Mouse (Mus musculus) midbrain, embryonic 13.5 days (tissue): ENCODE results near the gene Lingo1. TPM values are rescaled to one million over a fixed set of nuclear protein-coding genes. Genes with fewer than 3 reads are reported as not detected.

Source experiments
- ATAC-seq: fragments of 200-750 bp; cut with Nextera tagmentation; 2 replicates; pipeline ENCODE4 v1.8.0; 2017; ENCODE audit warnings: mild to moderate bottlenecking, moderate TSS enrichment, moderate library complexity
- H3K27ac ChIP-seq: fragments of 300-500 bp; sonication (generic); 2 replicates; pipeline ENCODE4 v1.5.1; 2015; ENCODE audit warnings: inconsistent platforms, mild to moderate bottlenecking, moderate library complexity
- H3K27me3 ChIP-seq: fragments of 300-500 bp; sonication (generic); 2 replicates; pipeline ENCODE4 v1.6.1; 2015; ENCODE audit warnings: mild to moderate bottlenecking, inconsistent platforms
- H3K36me3 ChIP-seq: fragments of 300-500 bp; sonication (generic); 2 replicates; pipeline ENCODE4 v1.6.1; 2015; ENCODE audit warnings: mild to moderate bottlenecking, inconsistent platforms
- H3K4me1 ChIP-seq: fragments of 300-500 bp; sonication (generic); replicated peaks from 2 replicates; pipeline ENCODE4 v1.6.1; 2015; ENCODE audit warnings: inconsistent platforms
- H3K4me2 ChIP-seq: fragments of 300-500 bp; sonication (generic); replicated peaks from 2 replicates; pipeline ENCODE4 v1.6.1; 2015; ENCODE audit warnings: moderate library complexity, mild to moderate bottlenecking, inconsistent platforms
- H3K4me3 ChIP-seq: fragments of 300-500 bp; sonication (generic); replicated peaks from 2 replicates; pipeline ENCODE4 v1.5.1; 2015; ENCODE audit warnings: mild to moderate bottlenecking, inconsistent platforms
- H3K9ac ChIP-seq: fragments of 300-500 bp; sonication (generic); replicated peaks from 2 replicates; pipeline ENCODE4 v1.6.1; 2015; ENCODE audit warnings: mild to moderate bottlenecking, inconsistent platforms
- H3K9me3 ChIP-seq: fragments of 300-500 bp; sonication (generic); 2 replicates; pipeline ENCODE4 v1.6.1; 2016; ENCODE audit warnings: mild to moderate bottlenecking, inconsistent platforms
- WGBS: fragments of 180-500 bp; shearing (Covaris S2); methylation state at CpG from one replicate; pipeline ENCODE4 v1.1.7; 2015; 5-methylcytosine and 5-hydroxymethylcytosine counted together
- polyA plus RNA-seq: library from polyadenylated mRNA; unstranded; fragments of >200 nt; fragmentation: Nextera tagmentation; extraction: Ambion mirVana; gene quantifications from 2 replicates; pipeline ENCODE4 v1.2.1, GENCODE M21; 2015

Gene Lingo1
- polyA plus RNA-seq, 1 experiment from 2014 or later, result 39.0 TPM

GRCm38 (mm10) chr9:56714391-56714790, 81.9 kb downstream of the Lingo1 start:
- H3K27ac ChIP-seq, result no peak overlapping the region
- H3K4me3 ChIP-seq, result no peak overlapping the region
- H3K9me3 ChIP-seq, result no peaks in the 10 kb centered on the region
- peaks cover 4% of the 10 kb centered on the region; the same call in 1 of the 2 replicates for H3K4me1 ChIP-seq
- no peaks in the 10 kb centered on the region for H3K27me3 ChIP-seq
- H3K9ac ChIP-seq, result no peak overlapping the region
- no peak for ATAC-seq
- no peak overlapping the region for H3K4me2 ChIP-seq
- no peaks in the 10 kb centered on the region for H3K36me3 ChIP-seq
- WGBS, result 88% methylated on average over 1 of the region's 1 CpGs

GRCm38 (mm10) chr9:56712667-56713369, 83.5 kb downstream of the Lingo1 start:
- Histone ChIP-seq H3K27me3 (0 out of 2 replicates have a peak, but pooled peaks cover 2% of the 10 kb centered on the region), H3K27ac (no peak overlapping the region), H3K9ac (no peak overlapping the region), H3K4me2 (no peak overlapping the region), H3K9me3 (no peaks in the 10 kb centered on the region), H3K4me1 (peaks cover 8% of the 10 kb centered on the region), H3K36me3 (no peaks in the 10 kb centered on the region), H3K4me3 (no peak overlapping the region)
- ATAC-seq, result 0 out of 2 replicates have a peak, but pooled peaks have one; percentile 31
- WGBS, result 83% methylated on average over 14 of the region's 14 CpGs

GRCm38 (mm10) chr9:56710958-56711357, 85.3 kb downstream of the Lingo1 start:
- 0 out of 2 replicates have a peak, but pooled peaks cover 2% of the 10 kb centered on the region for H3K27me3 ChIP-seq
- H3K27ac ChIP-seq, result no peak overlapping the region
- H3K4me1 ChIP-seq, result peaks cover 20% of the 10 kb centered on the region
- H3K36me3 ChIP-seq, result no peaks in the 10 kb centered on the region
- no peak overlapping the region for H3K9ac ChIP-seq
- WGBS, result 81% methylated on average over 6 of the region's 6 CpGs
- ATAC-seq, result no peak
- H3K4me3 ChIP-seq, result no peak overlapping the region
- no peaks in the 10 kb centered on the region for H3K9me3 ChIP-seq
- H3K4me2 ChIP-seq, result no peak overlapping the region

- peaks cover 22% of the 10 kb centered on the region for H3K4me1 ChIP-seq
- H3K4me3 ChIP-seq, result no peak overlapping the region
- 0 out of 2 replicates have a peak, but pooled peaks cover 2% of the 10 kb centered on the region for H3K27me3 ChIP-seq
- no peak overlapping the region for H3K4me2 ChIP-seq
- H3K36me3 ChIP-seq, result no peaks in the 10 kb centered on the region
- WGBS, result 46% methylated on average over 15 of the region's 15 CpGs
- H3K9ac ChIP-seq, result no peak overlapping the region
- peak; percentile 38; the same call in 1 of the 2 replicates for ATAC-seq
- peak overlapping the region; percentile 49; the same call in 1 of the 2 replicates for H3K27ac ChIP-seq
- no peaks in the 10 kb centered on the region for H3K9me3 ChIP-seq
Measured at GRCm38 (mm10) chr9:56706482-56707085, 89.7 kb downstream of the Lingo1 start.

GRCm38 (mm10) chr9:56701394-56701793, 94.9 kb downstream of the Lingo1 start:
- H3K9ac ChIP-seq, result no peak overlapping the region
- no peaks in the 10 kb centered on the region for H3K36me3 ChIP-seq
- peak; percentile 37; the same call in 1 of the 2 replicates for ATAC-seq
- no peak overlapping the region for H3K4me2 ChIP-seq
- H3K4me3 ChIP-seq, result no peak overlapping the region
- H3K27me3 ChIP-seq, result no peaks in the 10 kb centered on the region
- no peaks in the 10 kb centered on the region for H3K9me3 ChIP-seq
- peaks cover 14% of the 10 kb centered on the region for H3K4me1 ChIP-seq
- 72% methylated on average over 3 of the region's 3 CpGs for WGBS
- H3K27ac ChIP-seq, result no peak overlapping the region

GRCm38 (mm10) chr9:56700866-56701265, 95.4 kb downstream of the Lingo1 start:
- Histone ChIP-seq H3K4me1 (peaks cover 9% of the 10 kb centered on the region; the same call in 1 of the 2 replicates), H3K27ac (no peak overlapping the region), H3K9ac (no peak overlapping the region), H3K36me3 (no peaks in the 10 kb centered on the region), H3K4me2 (no peak overlapping the region), H3K9me3 (no peaks in the 10 kb centered on the region), H3K27me3 (no peaks in the 10 kb centered on the region), H3K4me3 (no peak overlapping the region)
- WGBS, result 64% methylated on average over 8 of the region's 8 CpGs
- no peak for ATAC-seq

GRCm38 (mm10) chr9:56698715-56699370, 97.4 kb downstream of the Lingo1 start:
- WGBS, result 79% methylated on average over 7 of the region's 7 CpGs
- Histone ChIP-seq H3K4me1 (peaks cover 9% of the 10 kb centered on the region; the same call in 1 of the 2 replicates), H3K9me3 (no peaks in the 10 kb centered on the region), H3K27ac (no peak overlapping the region), H3K9ac (no peak overlapping the region), H3K4me2 (no peak overlapping the region), H3K36me3 (no peaks in the 10 kb centered on the region), H3K27me3 (no peaks in the 10 kb centered on the region), H3K4me3 (no peak overlapping the region)
- no peak for ATAC-seq

- H3K27me3 ChIP-seq, result no peaks in the 10 kb centered on the region
- 0 out of 2 replicates have a peak, but pooled peaks cover 5% of the 10 kb centered on the region for H3K4me1 ChIP-seq
- WGBS, result 81% methylated on average over 3 of the region's 3 CpGs
Measured at GRCm38 (mm10) chr9:56694079-56694478, 102.2 kb downstream of the Lingo1 start.

GRCm38 (mm10) chr9:56691226-56691625, 105.0 kb downstream of the Lingo1 start:
- ATAC-seq, result no peak

More at GRCm38 (mm10) chr9:56694079-56694478, 102.2 kb downstream of the Lingo1 start:
- Histone ChIP-seq H3K4me3 (no peak overlapping the region), H3K9me3 (no peaks in the 10 kb centered on the region), H3K4me2 (no peak overlapping the region), H3K36me3 (no peaks in the 10 kb centered on the region), H3K27ac (no peak overlapping the region), H3K9ac (no peak overlapping the region)
- no peak for ATAC-seq

GRCm38 (mm10) chr9:56690679-56691078, 105.6 kb downstream of the Lingo1 start:
- 63% methylated on average over 1 of the region's 1 CpGs for WGBS
- Histone ChIP-seq H3K4me2 (no peak overlapping the region), H3K4me1 (peaks cover 23% of the 10 kb centered on the region), H3K36me3 (no peaks in the 10 kb centered on the region), H3K27me3 (no peaks in the 10 kb centered on the region), H3K4me3 (no peak overlapping the region), H3K9me3 (no peaks in the 10 kb centered on the region), H3K9ac (no peak overlapping the region), H3K27ac (no peak overlapping the region)
- ATAC-seq, result no peak

More at GRCm38 (mm10) chr9:56691226-56691625, 105.0 kb downstream of the Lingo1 start:
- no peaks in the 10 kb centered on the region for H3K27me3 ChIP-seq
- H3K4me2 ChIP-seq, result no peak overlapping the region
- H3K4me1 ChIP-seq, result peaks cover 21% of the 10 kb centered on the region
- H3K27ac ChIP-seq, result no peak overlapping the region
- no peaks in the 10 kb centered on the region for H3K9me3 ChIP-seq
- 65% methylated on average over 3 of the region's 3 CpGs for WGBS
- H3K4me3 ChIP-seq, result no peak overlapping the region
- H3K9ac ChIP-seq, result no peak overlapping the region
- no peaks in the 10 kb centered on the region for H3K36me3 ChIP-seq

GRCm38 (mm10) chr9:56687490-56687889, 108.8 kb downstream of the Lingo1 start:
- Histone ChIP-seq H3K4me1 (peaks cover 34% of the 10 kb centered on the region), H3K27ac (no peak overlapping the region), H3K36me3 (no peaks in the 10 kb centered on the region), H3K4me2 (no peak overlapping the region), H3K9ac (no peak overlapping the region), H3K4me3 (no peak overlapping the region), H3K9me3 (no peaks in the 10 kb centered on the region), H3K27me3 (no peaks in the 10 kb centered on the region)
- 86% methylated on average over 5 of the region's 5 CpGs for WGBS
- ATAC-seq, result no peak

GRCm38 (mm10) chr9:56687145-56687477, 109.2 kb downstream of the Lingo1 start:
- 93% methylated on average over 1 of the region's 1 CpGs for WGBS
- Histone ChIP-seq H3K27me3 (no peaks in the 10 kb centered on the region), H3K9ac (peak overlapping the region; percentile 39; the same call in 1 of the 2 replicates), H3K4me2 (no peak overlapping the region), H3K4me1 (peaks cover 37% of the 10 kb centered on the region), H3K27ac (no peak overlapping the region), H3K4me3 (no peak overlapping the region), H3K36me3 (no peaks in the 10 kb centered on the region), H3K9me3 (no peaks in the 10 kb centered on the region)
- ATAC-seq, result peak; percentile 24; the same call in 1 of the 2 replicates
